Mouse (Mus musculus) cerebellum, adult 11-12 months (tissue): Measurements from ENCODE around the gene Apba3.
"Not testable (repeated sequence)": the region's sequence is repeated elsewhere in the genome, so short reads cannot be mapped to it uniquely, and the experiment has no call there.

Source experiments
- DNase-seq: peaks from one replicate; pipeline ENCODE4 v3.0.0; 2022

The Apba3 gene

DNA sequence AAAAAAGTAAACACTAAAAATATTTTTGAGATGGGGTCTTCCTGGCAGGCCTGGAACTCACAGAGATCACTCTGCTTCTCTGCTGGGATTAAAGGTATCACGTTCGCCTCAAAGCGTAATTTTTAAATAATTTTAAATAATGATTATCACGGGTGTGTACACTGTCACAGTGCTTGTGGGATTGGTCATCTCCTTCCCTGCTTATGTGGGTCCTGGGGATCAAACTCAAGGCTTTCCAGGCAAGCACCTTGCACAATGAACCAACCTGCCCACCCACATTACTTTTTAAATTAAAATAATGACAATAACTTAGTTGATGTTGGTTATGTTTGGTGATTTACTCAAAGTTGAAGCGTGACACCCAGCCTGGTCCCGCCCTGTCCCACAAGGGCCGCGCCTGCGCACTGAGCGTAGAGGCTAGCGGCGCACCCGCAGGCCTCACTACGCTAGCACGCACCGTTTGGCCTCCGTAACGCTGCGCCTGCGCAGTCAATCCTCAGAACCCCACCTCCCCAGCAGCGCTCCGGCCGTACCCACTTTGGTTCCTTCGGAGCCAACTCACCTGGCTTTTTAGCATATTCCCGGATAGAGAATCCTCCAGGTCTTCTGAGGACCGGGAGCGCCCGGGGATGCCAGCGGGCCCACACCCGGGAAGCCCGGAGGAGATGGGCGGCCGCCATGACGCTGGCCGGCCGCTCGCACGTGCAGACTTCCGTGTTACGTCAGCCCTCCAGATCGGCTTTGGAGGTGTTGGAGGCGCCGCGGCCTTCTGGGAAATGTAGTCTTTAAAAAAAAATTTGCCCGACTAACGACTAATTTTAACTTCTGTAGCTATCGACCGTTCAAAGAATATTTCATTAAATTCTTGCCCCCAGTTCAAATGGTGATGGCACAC is at the start of gene Apba3, which contains the start of gene Mrpl54:
Gene Apba3 (plus strand): TSS at position 750 of the 895 bp plus-strand sequence.
Gene Mrpl54 (minus strand): TSS at position 724 of the 895 bp plus-strand sequence.
- peak; percentile 97 for DNase-seq

GRCm38 (mm10) chr10:81217267-81217666 is 49.5 kb upstream of the Apba3 start:
- not testable (repeated sequence) for DNase-seq

DNA sequence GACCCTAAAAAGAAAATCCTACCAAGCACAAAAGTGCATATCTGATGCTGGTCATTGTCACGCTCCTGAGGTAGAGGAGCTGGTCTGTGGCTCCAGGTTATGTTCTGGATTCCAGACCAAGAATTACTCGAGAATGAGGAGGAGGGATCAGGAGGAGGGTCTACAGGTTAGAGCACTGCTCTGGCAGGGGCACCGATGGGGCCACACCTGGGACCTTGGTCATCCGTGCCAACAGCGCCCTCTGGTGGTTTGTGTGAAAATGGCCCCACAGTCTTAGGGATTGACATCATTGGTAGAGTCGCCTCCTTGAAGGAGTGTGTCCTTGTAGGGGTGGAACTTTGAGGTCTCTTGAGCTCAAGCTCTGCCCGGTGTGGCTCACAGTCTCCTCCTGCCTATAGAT is 48.8 kb upstream of the Apba3 start:
- DNase-seq = peak; percentile 64

DNA sequence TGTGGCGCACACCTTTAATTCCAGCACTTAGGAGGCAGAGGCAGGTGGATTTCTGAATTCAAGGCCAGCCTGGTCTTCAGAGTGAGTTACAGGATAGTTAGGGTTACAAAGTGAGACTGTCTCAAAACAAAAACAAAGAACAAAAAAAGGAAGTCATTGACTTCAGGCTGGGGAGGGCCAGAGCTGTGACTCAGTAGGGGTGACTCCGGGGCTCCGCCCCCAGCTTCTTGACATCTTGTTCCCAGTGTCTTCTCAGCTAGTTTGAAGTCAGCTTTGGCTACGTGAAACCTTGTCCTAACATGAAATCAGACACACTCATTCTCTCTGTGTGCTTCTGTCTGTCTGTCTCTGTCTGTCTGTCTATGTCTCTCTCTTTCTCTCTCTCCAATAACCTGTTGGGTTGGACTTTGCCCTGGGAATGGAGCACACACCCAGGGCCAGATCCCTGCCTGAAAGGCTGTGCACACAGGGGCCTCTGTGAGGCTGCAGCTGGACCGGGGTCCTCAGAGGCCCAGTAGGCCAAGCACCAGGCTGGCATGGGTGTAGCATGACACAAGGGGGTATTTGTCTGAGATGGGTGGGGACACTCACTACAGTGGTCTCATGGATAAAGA is 45.3 kb upstream of the Apba3 start:
- DNase-seq = no peak

- DNase-seq = not testable (repeated sequence)
Observed at GRCm38 (mm10) chr10:81223731-81224130, 43.0 kb upstream of the Apba3 start.

- peak; percentile 65 for DNase-seq
Observed at GRCm38 (mm10) chr10:81229735-81230437, 36.9 kb upstream of the Apba3 start.

DNA sequence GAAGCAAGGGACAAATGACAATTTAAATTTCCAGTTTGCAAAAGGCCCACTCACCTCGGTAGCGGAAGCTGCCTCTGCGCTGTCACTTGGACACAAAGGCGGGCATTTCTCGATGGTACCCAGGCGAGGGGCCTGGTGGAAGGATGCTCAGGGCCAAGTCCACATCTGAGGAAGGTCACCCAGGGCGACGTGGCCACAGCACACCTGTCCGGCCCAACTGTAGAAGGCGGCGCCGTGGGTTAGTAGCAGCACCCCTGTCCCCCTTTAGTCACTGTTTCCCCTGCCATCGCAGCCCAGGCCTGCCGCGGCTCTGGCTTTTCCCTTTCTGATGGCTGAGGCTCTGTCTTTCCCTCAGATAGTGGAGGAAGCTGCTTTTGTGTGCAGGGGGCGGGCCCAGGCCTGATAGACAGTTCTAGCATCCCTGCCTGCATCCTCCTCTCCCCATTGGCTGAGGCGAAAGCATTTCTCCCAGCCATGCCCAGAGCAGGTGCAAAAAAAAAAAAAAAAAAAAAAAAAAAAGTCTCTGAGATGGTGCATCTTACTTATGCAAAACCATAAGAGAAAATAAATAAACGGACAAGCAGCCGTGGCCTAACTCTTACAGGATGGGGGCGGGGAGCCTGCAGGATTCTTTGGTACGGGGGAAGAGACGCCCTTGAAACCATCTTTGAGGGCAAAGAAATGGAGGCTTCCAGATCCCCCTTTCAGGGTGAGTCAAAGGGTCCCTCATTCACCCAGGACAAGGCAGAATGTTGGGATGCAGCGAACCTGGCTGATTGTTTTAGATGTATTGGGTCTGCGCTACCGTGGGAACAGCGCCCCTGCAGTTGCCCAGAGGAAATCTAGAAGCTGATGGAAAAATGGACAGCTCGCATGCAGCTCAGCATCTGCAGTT is 36.1 kb upstream of the Apba3 start, which contains the start of gene Atcay:
Gene Atcay (minus strand): TSS at position 396 of the 895 bp plus-strand sequence.
- peak; percentile 88 for DNase-seq

DNA sequence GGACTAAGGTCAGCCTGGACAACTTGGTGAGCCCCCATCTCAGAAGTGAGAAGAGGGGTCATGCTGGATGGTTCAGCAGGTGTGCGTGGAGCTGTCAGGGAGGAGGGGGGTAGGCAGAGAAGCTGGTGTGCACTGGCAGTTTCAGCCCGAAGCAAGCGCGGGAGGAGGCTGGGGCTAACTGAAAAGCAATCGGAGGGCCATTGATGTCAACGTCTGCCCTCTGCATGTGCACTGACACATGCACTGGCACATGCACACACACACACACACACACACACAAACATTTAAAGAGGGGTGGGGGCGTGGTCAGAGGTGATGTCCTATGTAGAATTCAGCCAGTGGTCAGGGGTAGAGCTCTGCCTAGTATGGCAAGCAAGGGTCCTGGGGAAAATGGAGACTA is 35.3 kb upstream of the Apba3 start:
- peak; percentile 63 for DNase-seq

- DNase-seq = peak; percentile 96
Observed at GRCm38 (mm10) chr10:81232580-81233225, 34.1 kb upstream of the Apba3 start, which contains the start of gene Zfr2. Gene Zfr2, plus strand, starts transcription at chr10:81233155.

DNA sequence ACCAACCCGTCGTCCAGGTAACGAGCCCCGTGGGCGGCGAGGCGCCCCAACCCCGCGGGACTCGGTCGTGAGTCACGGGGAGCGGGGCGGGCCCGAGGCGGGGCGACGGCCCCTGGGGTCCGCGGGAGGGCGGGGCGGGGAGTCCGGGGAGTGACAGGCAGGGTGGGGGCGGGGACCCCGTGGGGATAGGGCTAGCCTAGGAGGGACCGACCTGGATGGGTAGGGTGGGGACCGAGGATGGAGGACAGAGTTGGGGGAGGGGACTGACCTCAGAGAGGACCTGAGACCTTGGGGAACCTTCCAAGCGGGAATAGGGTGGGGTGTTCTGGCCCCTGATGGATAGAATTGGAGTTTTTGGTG is 33.6 kb upstream of the Apba3 start:
- DNase-seq = no peak

- no peak for DNase-seq
Observed at GRCm38 (mm10) chr10:81234206-81234605, 32.6 kb upstream of the Apba3 start.

- no peak for DNase-seq
Observed at GRCm38 (mm10) chr10:81236471-81237268, 30.1 kb upstream of the Apba3 start.

DNA sequence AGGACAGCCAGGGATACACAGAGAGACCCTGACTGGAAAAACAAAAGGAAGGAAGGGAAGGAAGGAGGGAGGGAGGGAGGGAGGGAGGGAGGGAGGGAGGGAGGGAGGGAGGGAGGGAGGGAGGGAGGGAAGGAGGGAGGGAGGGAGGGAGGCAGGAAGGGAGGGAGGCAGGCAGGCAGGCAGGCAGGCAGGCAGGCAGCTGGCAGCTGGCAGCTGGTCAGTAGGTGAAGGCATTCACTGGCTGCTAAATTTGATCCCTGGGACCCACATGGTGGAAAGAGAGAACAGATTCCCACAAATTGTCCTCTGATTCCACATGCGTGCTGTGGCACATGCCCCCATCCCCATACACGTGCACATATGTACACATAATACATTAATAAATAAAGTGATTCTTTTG is 28.1 kb upstream of the Apba3 start:
- no peak for DNase-seq

DNA sequence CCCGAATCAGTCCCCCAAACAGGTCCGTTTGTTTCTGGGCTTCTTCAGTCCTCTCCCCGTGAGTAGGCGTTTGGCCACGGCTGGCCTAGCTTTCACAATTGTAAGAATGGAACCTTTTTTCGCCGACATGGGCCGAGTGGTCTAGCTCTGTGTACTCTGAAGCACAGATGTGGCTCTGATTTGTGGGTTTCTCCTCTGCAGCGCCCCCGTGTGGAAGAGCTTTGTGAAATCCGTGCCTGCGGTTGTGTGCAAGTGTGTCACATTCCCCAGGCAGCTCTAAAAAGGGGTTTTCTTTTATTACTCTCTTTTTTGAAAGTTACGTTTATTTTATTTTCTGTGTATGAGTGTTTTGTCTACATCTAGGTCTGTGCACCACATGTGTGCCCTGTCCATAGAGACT is 25.9 kb upstream of the Apba3 start:
- peak; percentile 46 for DNase-seq

GRCm38 (mm10) chr10:81242021-81242420 is 24.7 kb upstream of the Apba3 start:
- DNase-seq = no peak

DNA sequence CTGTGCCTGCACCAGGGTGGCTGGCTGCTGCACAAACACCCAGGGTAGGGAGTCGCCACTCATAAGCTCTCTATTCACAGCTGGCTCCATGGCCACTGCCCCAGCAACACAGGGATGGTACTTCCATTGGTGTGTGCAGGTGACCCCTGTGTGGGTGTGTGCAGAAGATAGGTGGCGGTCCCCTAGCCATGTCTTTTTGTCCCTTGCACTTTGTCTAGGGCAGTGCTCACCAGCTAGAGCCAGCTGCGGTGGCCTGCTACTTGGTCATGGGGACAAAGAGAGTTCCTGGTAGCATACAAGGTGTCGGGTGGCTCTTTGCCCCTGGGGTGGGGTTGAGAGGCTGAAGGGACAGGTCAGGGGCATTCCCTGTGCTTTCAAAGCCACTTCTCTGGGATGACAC is 22.6 kb upstream of the Apba3 start:
- DNase-seq = no peak

DNA sequence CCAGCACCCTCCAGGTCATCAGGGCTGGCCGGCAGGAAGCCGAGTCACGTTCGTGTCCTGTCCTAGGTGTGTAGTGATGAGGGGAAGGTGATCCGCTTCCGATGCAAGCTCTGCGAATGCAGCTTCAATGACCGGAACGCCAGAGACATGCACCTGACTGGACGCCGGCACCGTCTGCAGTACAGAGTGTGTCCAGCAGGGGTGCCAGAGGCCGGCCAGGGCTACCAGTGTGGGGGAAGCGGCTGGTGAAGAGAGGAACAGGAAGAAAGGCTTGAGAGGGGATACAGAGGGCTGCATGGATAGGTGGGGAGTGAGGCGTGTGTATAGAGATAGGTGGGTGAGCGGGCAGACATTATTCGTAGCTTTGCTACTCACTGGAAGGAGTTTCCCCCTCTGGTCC is 22.2 kb upstream of the Apba3 start:
- DNase-seq = peak; percentile 75

- DNase-seq = no peak
Observed at GRCm38 (mm10) chr10:81245166-81245565, 21.6 kb upstream of the Apba3 start.

GRCm38 (mm10) chr10:81247804-81248203 is 19.0 kb upstream of the Apba3 start:
- DNase-seq = no peak

GRCm38 (mm10) chr10:81249442-81249841 is 17.3 kb upstream of the Apba3 start:
- no peak for DNase-seq
